Comparison of ENCODE assay signal across 18 mouse cellular contexts in the genomic region with DNA sequence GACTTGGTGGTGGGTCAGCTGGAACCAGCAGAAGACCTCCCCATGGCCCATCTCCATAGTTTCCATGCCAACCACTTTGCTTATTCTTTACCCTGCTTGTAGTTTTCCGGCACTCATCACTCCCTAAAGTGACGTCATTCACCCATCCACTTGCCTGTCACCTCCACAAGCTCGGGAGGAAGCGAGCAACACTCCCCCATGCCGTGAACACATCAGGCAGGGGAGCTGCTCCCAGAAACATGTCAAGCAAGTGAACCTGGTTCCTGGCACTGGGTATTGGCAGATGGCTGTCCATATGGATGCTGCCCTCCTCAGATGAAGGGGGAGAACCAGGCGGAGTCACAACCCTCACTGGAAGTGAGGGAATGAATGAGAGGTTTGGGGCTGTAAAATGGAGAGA. TPM values are rescaled to one million over a fixed set of nuclear protein-coding genes. Genes with fewer than 3 reads are reported as not detected.
DNase-seq lines count a peak whose midpoint lies in the region; ATAC-seq lines count a peak whose summit lies in the region.
"Had no signal": no experiment of that assay in that cellular context is flagged by ENCODE, and none has a peak within 500 bp of the region (broad histone marks: within the 10 kb centered on the region; RNA-seq: fewer than 3 reads in every experiment).

No protein-coding gene starts in this region.

- 64% methylated on average over 6 of the region's 6 CpGs for WGBS in hindbrain, embryonic 16.5 days
- WGBS in hindbrain, embryonic 11.5 days, result 80% methylated on average over 6 of the region's 6 CpGs

- ATAC-seq in hindbrain, embryonic 16.5 days, result peak; percentile 74; the same call in 1 of the 2 replicates
- no peak for ATAC-seq in hindbrain, embryonic 11.5 days (ENCODE audit: low FRiP score)

- H3K4me3 ChIP-seq in hindbrain, embryonic 16.5 days (ENCODE audit: low read length), result no peak overlapping the region
- no peak overlapping the region for H3K4me3 ChIP-seq in hindbrain, embryonic 11.5 days (ENCODE audit: low read depth, low read length)
- H3K4me3 ChIP-seq: erythroblast, embryonic 14.5 days; heart, adult 2 months; hindbrain, embryonic 13.5 days; limb, embryonic 15.5 days; lung, embryonic 15.5 days; midbrain, embryonic 12.5 days; neural tube, embryonic 13.5 days had no signal

- no peaks in the 10 kb centered on the region for H3K9me3 ChIP-seq in hindbrain, embryonic 16.5 days (ENCODE audit: control insufficient read depth, low read length)
- H3K9me3 ChIP-seq in hindbrain, embryonic 11.5 days (ENCODE audit: control insufficient read depth, low read length), result no peaks in the 10 kb centered on the region
- H3K9me3 ChIP-seq: hindbrain, embryonic 13.5 days; limb, embryonic 15.5 days; lung, embryonic 15.5 days; midbrain, embryonic 12.5 days; neural tube, embryonic 13.5 days had no signal

- no peak overlapping the region for H3K9ac ChIP-seq in hindbrain, embryonic 16.5 days (ENCODE audit: low read depth, low read length)
- H3K9ac ChIP-seq in hindbrain, embryonic 11.5 days (ENCODE audit: low read depth, low read length), result no peak overlapping the region
- H3K9ac ChIP-seq: hindbrain, embryonic 13.5 days; limb, embryonic 15.5 days; lung, embryonic 15.5 days; midbrain, embryonic 12.5 days; neural tube, embryonic 13.5 days had no signal

- no peak overlapping the region for H3K4me2 ChIP-seq in hindbrain, embryonic 16.5 days (ENCODE audit: low read length)
- no peak overlapping the region for H3K4me2 ChIP-seq in hindbrain, embryonic 11.5 days (replicated peaks; ENCODE audit: low read depth, low read length)
- H3K4me2 ChIP-seq: hindbrain, embryonic 13.5 days; limb, embryonic 15.5 days; lung, embryonic 15.5 days; midbrain, embryonic 12.5 days; neural tube, embryonic 13.5 days had no signal

- no peaks in the 10 kb centered on the region for H3K36me3 ChIP-seq in hindbrain, embryonic 16.5 days (ENCODE audit: control insufficient read depth, insufficient read depth, low read length)
- no peaks in the 10 kb centered on the region for H3K36me3 ChIP-seq in hindbrain, embryonic 11.5 days (ENCODE audit: control insufficient read depth, insufficient read depth, low read length)
- H3K36me3 ChIP-seq: hindbrain, embryonic 13.5 days; limb, embryonic 15.5 days; lung, embryonic 15.5 days; midbrain, embryonic 12.5 days; neural tube, embryonic 13.5 days had no signal

- H3K4me1 ChIP-seq in hindbrain, embryonic 16.5 days (ENCODE audit: control insufficient read depth, insufficient read depth, low read depth, low read length), result no peaks in the 10 kb centered on the region
- H3K4me1 ChIP-seq in hindbrain, embryonic 11.5 days (replicated peaks; ENCODE audit: control insufficient read depth, insufficient read depth, low read length), result no peaks in the 10 kb centered on the region
- H3K4me1 ChIP-seq: hindbrain, embryonic 13.5 days; neural tube, embryonic 13.5 days had no signal

- H3K27ac ChIP-seq in hindbrain, embryonic 16.5 days (ENCODE audit: low read depth, low read length), result no peak overlapping the region
- H3K27ac ChIP-seq in hindbrain, embryonic 11.5 days (ENCODE audit: low read depth, low read length), result no peak overlapping the region
- H3K27ac ChIP-seq: heart, adult 2 months; hindbrain, embryonic 13.5 days; limb, embryonic 15.5 days; lung, embryonic 15.5 days; midbrain, embryonic 12.5 days; neural tube, embryonic 13.5 days had no signal

- DNase-seq in hindbrain, embryonic 11.5 days (ENCODE audit: low spot score), result no peak
- peak; percentile 98 for DNase-seq in cerebellum, adult 11-12 months
- peak; percentile 93 to 94 for DNase-seq in cerebellum, postnatal 36 days
- DNase-seq in left cerebral cortex, postnatal 14 days (ENCODE audit: low spot score in 2 of 2), result peak; percentile 18 to 38
- DNase-seq in urinary bladder, postnatal 25 days (ENCODE audit: low spot score), result no peak
- DNase-seq in testis, postnatal 10 days (ENCODE audit: low spot score), result no peak
- DNase-seq: adrenal gland, postnatal 10 days; heart, adult 2 months; kidney, postnatal 25 days; thymus, adult 18-20 months had no signal

- intact Hi-C loops in left cerebral cortex, postnatal 14 days (cut with DNase I), result no loop called here

- no peaks in the 10 kb centered on the region for H3K27me3 ChIP-seq in hindbrain, embryonic 16.5 days (replicated peaks; ENCODE audit: control insufficient read depth, insufficient read depth, low read length)
- no peaks in the 10 kb centered on the region for H3K27me3 ChIP-seq in hindbrain, embryonic 11.5 days (ENCODE audit: control insufficient read depth, insufficient read depth, low read length)
- H3K27me3 ChIP-seq: hindbrain, embryonic 13.5 days; limb, embryonic 15.5 days; lung, embryonic 15.5 days; midbrain, embryonic 12.5 days; neural tube, embryonic 13.5 days had no signal

RNA-seq across cellular contexts. Expression of gene Gabrr2, which starts 6.1 kb away (rescaled TPM):
- polyA plus RNA-seq in hindbrain, embryonic 16.5 days (2015; fragmentation: Nextera tagmentation; extraction: Ambion mirVana), result 0.15 and 0.29 TPM in 2 replicates
- 0.39 TPM in 1 of 2 replicates, not detected in the other for polyA plus RNA-seq in hindbrain, embryonic 11.5 days (2014; fragmentation: Nextera tagmentation; extraction: Ambion mirVana)
- under 1 TPM in 1 of 2 experiments, not detected in 1; 0.49 TPM for total RNA-seq in left cerebral cortex, postnatal 14 days (2021)
- total RNA-seq: common myeloid progenitor, adult 5-6 weeks had no signal
- polyA plus RNA-seq: erythroblast, embryonic 14.5 days had no signal

RNA-seq across cellular contexts. Expression of gene Ube2j1, which starts 37.7 kb away (rescaled TPM):
- 69.5 and 72.4 TPM in 2 replicates for polyA plus RNA-seq in hindbrain, embryonic 16.5 days (2015; fragmentation: Nextera tagmentation; extraction: Ambion mirVana)
- 50.4 and 62.8 TPM in 2 replicates for polyA plus RNA-seq in hindbrain, embryonic 11.5 days (2014; fragmentation: Nextera tagmentation; extraction: Ambion mirVana)
- 100 to 1,000 TPM; 109 to 118 TPM for total RNA-seq in left cerebral cortex, postnatal 14 days (2021)

Comparison
In these comparisons a context has a peak if more than half of its experiments do, and no peak if none do; other contexts are left out.
1. DNase-seq: peak in cerebellum, adult 11-12 months (single experiment), cerebellum, postnatal 36 days (2 of 2) and left cerebral cortex, postnatal 14 days (2 of 2); none in hindbrain, embryonic 11.5 days (single experiment), urinary bladder, postnatal 25 days (single experiment) and testis, postnatal 10 days (single experiment).